Mouse (Mus musculus): ENCODE measurements around the gene Mybphl.

Mybphl gene

DNA sequence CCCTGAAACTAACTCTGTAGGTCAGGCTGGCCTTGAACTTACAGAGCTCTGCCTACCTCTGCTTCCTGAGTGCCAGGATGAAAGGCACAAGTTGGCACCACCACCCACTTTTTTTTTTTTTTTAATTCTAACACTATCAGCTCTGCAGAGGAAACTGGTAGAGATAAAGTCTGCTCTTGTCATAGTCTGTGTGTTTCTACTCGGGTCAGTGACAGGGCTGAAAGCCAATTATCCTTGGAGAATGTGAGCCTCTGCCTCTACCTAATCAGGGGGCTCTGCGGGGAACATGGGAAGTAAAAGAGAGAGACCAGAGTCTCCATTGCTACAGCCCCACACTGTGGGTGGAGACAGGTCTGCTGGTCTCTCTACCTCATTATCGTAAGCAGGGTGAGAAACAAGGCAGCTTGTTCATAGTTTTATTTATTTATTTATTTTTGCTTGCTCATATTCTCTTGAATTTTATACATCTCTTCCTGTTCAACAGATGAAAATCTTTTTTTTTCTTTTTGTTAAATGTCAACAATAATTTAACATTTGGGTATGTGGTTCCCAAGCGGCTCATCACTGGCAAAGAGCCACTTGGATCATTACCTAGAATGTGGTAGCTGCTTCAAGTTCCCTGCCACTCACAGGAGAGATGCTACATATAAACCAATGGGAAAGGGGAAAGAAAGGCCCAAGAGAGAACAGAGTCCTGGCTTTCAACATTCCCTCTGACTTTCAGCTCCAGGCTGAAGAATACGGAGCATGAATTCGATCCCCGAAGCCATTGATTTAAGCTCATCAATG is 14.4 kb downstream of the Mybphl start:
- DNase-seq: no peak

DNA sequence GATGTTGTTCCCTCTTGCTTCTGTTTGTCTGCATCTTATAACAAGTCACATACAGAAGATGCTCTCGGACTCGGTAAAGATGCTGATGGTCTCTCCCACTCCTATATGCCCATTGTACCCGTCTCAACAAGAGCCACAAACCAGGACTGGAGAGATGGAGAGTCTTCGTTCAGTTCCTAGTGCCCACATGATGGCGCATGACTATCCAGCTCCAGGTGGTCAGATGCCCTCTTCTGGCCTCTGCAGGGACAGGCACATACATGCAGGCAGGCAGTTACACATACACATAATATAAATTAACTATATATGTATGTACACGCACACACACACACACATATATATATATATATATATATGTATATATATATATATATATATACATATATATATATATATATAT is 16.0 kb downstream of the Mybphl start:
- DNase-seq: no peak

DNA sequence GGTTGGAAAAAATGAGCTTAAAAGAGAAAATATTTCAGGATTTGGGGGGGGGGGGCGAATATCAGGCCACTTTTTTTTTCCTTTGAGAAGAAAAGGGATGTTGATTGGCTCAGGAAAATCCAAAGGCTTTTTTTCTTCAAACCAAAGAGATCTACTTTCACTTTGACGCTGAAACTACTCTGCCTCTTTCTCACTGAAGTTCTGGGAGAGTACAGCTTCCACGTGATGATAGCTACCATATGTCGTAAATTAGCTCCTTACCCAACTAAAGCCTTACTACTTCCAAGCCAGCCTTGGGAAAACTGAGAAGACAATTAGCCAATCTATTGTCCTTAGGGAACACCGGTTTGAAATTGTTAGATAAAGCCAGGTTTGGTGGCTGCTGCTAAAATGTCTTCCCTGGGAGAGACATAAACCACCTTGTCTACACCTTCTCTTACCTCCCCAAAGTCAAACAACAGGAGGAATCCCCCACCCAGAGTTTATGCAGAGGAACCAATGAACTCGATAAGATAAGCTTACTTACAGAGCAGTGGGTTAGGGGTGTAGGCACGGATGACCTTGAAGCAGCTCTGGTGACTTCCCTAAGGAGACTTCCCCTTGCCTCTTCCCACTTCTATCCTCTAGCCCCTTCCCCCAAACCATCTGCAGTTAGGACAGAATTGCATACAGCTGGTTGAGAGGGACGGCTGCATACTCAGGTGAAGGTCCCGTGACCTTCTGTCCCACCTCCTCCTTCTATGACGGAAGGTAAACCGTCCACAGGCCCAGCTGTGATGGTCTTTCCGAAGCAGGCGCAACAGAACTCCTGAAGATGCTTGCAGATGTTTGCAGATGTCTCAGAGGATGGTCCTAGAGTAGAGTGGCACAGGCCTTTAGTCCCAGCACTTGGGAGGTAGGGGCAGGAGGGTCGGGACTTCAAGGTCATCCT is 17.5 kb downstream of the Mybphl start:
- no peak for DNase-seq

DNA sequence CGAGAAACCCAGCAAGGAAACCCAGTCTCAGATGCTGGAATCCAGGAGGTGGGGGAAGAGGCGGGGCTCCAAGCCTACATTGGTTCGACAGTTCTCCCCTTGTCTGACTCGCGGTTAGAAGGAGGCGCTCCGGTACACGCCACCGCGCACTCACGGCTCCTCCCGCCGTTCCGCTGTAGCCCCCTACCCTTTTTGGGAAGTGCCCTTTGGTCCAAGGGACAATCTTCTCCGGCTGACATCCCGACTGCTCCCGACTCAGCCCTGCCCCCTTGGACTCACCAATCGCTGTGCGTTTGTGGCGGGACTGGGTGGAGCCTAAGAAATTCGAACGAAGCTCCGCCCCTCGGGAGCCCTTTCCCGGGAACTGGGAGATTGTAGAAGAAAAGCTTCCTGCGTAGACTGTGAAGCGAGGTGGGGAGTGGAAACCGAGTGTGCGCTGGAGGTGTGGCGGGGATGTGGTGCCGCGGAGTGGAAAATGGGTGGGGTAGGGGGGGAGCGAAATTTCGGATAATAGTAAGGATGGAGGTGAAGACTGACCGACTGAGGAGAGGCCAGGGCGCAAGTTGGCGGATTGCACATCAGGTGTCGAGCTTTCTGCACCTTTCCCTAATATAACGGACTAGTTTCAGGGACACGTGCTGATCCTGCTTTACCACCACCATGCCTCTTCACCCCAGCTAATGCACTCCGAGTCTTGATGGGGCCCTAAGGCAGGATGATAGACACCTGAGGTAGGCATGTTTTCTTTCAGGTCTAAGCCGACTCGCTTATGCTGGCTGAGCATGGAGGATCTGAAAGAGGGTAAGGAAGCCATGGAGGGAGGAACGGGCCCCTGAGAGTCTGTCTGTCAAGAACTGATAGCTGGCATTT is 19.0 kb downstream of the Mybphl start, which contains the start of gene Psrc1:
Gene Psrc1, plus strand, starts transcription at position 355 of the 870 bp plus-strand sequence.
- DNase-seq: peak; percentile 91

DNA sequence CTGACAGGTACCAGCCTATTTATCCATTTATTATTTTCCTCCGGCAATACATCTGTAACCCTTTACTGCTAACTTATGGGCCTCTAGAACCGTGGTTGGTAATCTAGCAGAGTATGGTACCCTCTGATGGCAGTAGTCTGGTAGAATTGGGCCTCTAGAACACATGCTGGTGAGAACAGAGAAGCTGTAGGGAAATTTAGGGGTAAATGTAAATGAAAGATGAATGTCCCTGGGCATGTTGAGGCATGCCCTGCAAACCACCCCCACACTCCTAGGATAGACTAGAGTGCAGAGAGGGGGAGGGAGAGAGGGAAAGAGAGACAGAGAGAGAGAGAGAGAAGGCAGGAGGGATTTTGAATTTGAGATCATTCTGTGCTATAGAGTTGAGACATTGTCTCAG is 19.7 kb downstream of the Mybphl start:
- no peak for DNase-seq

DNA sequence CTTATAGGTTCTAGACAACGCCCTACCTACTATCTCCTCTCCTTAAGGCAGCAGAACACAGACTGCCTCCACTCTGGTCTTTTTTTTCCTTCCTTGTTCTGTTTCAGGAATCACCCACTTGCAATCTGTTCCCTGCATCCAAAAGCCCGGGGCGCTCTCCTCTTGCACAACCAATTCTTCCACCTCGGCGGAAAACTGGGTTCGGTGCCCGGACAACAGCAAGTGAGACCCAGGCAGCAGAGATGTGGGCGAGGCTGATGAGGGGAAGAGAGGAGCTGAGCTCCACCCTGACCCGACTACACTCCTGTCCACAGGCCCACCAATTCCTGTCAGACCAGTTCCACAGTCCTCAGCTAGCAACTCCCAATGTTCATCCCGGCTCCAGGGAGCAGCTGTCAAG is 21.5 kb downstream of the Mybphl start:
- DNase-seq: peak; percentile 88

DNA sequence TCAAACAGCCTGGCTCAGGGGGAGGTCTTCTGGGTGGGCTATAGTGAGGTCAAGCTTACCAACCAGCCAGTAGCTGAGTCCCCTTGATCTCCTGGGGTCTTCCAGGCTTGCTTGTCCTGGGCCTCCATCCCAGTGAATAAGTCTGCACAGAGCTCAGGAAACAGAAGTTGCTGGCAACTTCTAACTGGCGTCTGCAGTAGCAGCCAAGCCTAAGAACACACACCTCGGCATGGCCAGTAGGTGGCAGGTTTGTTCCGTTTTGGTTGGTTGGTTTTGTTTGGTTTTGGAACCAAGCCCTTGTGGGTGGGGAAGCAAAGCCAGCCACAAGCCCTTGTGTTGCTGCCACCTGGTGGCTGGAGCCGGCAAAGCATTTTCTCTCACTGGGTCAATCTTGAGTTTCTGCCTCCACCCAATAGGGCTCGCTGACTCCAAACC is 24.4 kb downstream of the Mybphl start:
- DNase-seq: peak; percentile 96

DNA sequence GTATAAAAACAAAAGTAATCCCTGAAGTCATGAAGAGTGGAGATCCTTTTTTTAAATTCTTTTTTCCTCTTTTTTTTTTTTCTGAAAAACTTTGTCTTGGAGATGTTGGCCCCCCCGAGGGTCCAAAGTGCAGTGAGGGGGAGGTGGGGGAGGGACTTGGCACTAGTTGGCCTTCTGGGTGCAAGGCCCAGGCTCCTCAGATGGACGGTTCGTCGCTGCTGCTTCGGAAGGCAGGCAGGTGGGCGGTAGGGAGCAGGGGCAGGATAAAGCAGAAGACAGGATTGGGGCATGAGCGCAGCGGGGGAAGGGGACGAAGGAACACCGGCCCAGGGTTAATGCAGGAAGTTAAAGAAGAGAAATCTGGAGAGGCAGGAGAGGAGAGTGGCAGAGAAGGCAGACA is 27.6 kb downstream of the Mybphl start:
- DNase-seq: no peak

DNA sequence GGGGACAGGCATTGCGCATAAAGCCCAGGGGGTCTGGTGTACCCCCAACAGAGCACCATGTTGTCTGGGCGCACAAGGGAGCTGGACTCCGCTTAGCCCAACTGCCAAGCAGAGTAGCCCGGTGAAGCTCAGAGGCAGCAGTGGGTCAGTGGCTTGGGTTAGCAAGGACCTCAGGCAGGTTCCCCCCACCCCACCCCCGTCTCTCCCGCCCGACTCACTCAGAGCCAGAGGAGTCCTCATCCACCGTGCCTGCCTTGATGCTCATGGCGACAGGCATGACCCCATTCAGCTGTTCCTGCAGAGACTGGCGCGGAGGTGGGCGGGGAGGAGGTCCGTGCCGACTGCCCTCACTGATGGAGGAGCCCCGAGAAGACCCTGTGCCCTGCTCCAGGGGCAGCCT is 28.1 kb downstream of the Mybphl start:
- DNase-seq: no peak

DNA sequence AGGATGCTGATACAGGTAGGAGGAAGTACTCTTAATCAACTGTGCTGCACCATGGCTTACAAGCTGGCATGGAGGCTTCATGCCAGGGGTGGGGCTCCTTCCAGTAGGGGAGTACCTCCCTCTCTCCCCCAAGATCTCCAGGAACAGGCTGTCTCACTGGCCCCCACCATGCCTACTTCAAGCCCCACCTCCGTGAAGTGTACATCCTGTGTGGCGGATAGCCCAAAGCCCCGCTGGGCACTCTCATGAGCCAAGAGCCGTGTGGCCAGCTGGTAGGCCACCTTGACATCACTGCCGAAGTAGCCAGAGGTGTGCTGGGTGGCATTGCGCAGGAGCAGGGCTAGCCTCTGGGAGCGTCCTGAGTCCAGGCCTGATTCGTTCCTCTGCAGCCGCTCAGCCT is 33.6 kb downstream of the Mybphl start:
- DNase-seq: no peak

DNA sequence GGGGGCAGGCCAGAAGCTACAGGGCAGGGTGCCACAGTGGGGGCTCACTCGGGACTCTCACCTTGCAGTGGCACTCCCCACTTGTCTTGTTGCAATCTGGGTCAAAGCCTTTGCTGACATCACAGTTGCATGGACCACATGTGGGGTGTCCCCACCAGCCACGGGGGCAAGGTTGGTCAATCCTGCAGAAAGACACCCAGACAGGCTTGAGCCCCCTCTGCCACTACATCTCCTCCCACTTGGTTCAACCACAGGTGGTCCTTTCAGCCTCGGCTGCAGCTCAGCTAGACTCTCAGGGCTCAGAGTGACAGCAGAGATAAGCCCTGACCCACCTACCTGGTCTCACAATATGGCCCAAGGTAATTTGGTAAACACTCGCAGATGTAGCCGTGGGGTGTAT is 35.7 kb downstream of the Mybphl start:
- no peak for DNase-seq

DNA sequence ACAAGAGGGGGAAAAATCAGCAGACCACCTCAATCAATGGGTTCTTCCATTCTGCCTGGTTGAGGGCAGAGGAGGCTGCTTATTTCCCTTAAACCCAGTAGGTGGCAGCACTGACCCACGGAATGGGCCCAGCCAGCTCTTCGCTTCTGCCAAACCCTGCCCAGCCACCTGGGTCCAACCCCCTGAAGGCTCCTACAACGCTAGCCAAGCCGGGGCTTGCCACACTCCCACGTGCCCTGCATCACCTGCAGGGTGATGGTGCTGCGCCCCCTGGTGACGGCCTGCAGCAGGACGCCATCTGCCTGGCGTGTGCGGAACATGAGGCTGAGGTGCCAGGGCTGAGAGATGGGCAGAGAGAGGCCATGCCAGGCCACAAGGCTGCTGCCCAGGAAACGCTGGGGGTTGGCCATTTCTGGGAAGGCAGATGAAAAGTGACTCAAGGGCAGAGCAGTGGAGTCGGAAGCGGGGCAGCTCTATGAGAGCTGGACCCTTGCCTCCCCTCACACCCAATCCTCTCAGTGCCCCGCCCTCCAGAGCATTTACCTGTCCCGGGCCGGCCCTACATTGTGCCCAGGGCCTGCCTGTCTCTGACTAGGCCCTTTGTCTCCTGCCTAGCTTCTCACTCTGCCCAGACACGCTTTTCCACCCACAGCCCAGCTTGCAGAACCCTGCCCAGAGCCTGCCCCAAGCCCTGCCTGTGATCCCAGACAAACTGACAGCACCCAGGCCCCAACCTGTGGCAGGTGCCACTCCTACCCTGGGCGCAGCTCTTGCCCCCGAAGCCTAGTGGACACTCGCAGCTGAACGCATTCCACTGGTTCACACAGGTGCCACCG is 37.2 kb downstream of the Mybphl start:
- DNase-seq: peak; percentile 85

DNA sequence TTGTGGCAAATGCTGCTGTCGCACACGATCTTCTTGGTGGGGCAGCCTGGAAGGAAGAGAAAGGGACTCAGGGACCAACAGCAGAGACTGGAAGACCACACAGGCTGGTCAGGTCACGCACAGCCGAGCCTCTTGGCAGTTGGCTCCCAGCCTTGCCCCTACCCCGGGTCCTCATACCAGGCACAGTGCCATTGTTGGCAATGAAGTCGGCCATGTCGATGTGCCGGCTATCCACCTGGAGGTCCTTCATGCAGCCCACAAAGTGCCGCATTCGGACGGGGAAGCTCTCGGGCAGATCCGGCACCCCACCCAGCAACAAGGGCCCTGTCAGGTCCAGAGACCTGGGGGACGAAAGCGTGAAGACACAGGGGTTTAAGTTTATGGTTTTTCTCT is 37.8 kb downstream of the Mybphl start:
- no peak for DNase-seq

DNA sequence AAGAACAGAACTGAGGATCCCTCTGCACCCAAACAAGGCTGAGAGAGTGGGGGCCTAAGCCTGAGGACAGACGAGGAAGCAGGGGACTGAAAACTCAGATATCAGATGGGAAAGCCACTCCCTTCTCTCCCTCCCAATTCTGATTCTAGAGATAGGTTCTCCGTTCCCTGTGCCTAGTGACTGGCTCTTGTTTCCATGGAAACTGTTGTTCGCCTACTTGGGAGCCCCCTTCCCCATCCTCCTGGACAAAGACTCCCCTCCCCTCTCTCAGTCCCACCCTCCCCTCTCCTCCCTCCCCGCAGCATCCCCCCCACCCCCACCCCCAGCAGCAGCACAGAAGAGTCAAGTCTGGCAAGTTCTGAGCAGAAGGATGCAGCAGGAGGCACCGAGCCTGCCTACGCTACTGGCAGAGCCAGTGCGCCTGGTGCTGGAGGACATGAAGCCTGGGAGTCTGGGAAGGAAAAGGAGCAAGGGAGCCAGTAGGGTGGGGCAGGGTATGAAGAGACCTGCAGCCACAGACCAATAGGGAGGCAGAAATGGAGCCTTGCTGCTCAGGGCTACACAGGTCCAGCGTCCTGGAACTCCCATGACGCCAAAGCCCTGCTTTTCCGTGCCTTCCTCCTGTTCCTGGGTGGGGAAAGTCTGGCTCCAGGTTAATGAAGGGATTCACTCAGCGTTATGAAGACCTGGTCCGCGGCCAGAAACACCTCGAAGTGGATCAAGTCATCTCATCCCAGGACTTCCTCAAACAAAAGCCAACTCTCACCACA is 41.0 kb downstream of the Mybphl start:
- peak; percentile 86 for DNase-seq

DNA sequence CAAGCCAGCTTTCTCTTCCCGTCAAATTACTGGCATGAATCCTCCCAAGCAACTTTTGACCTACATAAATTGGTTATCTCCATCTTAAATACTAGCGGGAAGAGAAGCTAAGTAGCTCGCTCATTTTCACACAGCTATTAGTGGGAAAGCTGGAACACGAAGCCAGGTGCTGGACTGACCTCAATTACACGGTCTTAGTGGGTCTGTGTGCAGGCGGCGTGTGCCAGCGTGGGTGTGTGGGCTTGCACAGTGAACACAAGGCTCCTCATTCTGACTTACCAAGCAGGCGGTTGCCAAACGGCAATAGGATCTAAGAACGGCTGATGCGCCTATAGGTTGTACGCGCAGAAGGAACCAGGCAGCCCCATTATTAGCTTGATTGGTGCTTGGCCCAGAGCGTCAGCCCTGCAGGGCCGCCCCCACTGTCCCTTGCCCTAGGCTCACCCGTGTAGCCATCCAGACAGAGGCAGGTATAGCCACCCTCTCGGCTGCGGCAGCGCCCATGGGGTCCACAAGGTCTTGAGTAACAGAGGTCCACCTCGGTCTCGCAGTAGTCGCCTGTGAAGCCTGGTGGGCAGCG is 41.7 kb downstream of the Mybphl start:
- DNase-seq: peak; percentile 71

DNA sequence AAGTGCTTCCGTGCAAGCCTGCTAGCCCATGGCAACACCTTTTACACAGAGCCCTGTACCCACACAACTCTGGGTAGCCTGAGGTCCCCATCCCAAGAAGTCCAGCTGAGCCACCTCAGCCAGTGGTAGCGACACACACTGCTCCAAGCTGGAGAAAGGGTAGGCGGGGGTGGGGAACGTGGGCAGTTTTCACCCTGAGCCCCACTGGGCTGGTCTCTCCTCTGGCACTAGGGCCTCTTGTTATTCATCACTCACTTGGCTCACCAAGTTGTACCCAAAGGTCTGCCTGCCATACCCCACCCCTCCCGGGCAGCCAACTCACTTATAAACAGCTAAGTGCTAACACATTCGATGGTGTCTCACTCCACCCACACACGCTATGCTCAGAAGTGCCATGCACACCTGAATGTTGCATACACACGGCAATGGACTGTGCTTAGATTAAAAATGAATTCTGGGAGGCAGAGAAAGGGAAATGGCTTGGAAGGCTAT is 43.9 kb downstream of the Mybphl start:
- DNase-seq: no peak

DNA sequence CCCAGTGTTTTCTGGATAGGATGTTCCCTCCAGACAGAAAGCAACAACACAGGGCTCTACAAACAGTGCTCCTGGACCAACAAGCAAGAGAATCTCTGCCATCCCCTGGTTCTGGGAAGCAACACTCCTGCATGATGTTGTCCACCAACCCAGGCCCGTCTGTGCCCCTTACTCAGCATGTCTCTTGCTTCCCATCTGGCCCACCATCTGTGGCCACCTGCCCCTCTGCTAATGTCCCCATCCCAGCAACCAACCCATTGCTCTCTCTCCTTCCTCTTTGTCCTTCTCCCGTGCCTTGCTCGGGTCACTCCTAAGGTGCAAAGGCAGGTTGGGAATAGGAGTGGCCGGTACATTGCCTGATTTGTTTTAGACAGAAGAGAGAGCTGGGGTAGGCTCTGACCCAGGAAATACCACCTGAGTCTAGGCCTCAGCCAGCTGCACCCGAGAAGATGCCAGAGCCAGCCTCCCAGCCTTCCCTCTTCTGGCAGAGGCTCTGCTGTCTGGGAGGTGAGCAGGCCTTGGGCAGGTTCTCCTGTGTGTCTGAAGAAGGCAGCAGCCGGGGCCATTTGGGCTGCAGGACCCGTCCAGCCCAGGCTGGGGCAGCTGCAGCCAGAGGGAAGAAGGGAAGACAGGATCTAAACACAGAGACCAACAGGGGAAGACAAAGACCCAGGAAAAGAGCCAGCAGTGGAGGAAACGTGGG is 45.1 kb downstream of the Mybphl start:
- DNase-seq: no peak

DNA sequence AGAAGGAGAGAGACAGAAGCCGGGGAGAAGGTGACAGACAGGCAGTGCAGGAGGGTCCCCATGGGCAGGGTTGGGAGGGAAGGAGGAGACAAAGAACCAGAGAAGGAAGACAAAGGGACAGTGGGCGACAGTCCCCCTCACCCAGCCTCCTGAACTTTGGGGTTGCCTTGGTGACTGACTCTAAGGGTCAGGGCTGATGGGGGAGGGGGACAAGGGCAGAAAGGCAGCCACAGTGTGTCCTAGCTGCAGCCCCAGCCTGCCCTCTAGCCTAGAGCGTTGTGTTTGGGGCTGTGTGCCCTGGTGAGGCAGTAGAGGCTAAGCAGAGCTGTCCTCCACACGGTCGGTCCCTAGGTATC is 45.6 kb downstream of the Mybphl start:
- no peak for DNase-seq

DNA sequence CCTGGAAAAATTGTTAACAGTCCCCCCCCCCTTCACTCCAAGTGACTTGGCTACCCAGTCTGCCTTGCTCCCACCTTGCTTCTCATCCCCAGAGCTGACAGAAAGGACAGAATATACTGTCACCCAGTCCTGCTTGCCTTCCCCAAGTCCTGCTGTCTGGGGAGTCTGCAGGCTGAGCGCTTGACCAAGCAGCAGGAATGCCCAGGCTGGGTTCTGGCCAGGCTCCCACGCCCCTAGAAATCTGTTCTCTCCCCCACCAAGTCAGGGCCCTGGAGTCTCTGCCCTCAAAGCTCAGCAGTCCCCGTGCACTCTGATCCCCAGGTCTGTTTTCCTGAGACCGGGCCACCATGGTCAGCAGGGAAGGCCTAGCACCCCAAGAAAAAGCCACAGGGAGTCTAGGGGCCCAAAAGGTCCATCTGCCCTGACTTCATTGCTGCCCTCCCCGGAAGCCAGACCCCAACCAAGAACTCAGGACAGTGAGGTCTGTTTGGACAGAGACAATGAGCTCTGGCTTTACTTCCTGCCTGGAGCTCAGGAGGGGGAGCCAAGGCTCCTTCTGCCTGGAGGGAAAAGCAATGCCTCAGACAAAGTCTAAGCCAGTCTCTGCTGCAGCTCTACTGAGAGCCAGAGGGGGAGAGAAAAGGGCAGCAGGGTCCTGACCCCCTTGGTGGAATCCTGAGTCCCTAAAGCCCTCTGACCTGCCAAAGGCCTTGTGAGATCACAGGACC is 46.5 kb downstream of the Mybphl start:
- DNase-seq: no peak

Data from right cerebral cortex, adult 18-20 months (tissue).